Mouse (Mus musculus) layer of hippocampus, adult 11-12 months (tissue): Measurements from ENCODE around the gene Mlip.

ENCODE experiments used
- DNase-seq: peaks from one replicate; pipeline ENCODE4 v3.0.0; 2022; ENCODE audit warnings: low spot score

The Mlip gene

DNA sequence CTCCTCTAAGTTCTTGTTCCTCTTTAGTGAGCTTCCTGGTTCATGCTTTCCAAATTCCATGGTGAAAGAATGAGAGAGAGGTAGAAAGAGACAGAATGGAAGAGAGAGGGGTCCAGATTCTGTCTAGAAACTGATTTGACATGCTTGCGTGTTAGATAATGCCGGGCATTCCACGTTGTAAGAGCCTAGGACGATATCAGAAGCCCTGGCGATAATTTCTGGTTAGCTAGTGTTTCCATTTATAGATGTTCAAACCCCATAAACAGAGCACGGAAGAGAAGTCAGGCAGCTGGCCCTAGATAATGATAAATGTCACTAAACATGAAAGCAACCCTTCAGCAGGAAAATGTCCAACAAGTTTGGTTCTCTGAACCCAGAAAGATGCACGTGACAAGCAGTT lies 5.1 kb downstream of the Mlip start:
- no peak for DNase-seq

DNA sequence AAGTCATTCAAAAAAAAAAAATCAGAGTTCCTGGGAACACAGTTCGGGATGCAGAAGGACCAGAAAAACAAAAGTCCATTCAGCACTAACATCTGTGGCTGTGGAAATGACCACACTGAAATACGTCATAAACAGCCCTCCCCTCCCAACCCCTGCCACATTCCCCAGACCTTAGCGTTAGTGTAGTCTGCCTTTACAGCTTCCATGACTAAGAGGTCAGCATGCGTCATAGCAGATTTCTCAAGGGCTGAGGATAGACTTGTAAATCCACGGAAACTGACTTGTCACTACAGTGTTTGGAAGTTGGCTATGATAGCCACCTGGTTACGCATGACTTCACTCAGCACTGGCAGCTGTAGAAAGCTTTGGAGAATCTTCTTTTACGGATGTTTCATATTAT lies 8.5 kb downstream of the Mlip start:
- no peak for DNase-seq

GRCm38 (mm10) chr9:77340159-77340862 lies 12.5 kb downstream of the Mlip start:
- peak; percentile 51 for DNase-seq

DNA sequence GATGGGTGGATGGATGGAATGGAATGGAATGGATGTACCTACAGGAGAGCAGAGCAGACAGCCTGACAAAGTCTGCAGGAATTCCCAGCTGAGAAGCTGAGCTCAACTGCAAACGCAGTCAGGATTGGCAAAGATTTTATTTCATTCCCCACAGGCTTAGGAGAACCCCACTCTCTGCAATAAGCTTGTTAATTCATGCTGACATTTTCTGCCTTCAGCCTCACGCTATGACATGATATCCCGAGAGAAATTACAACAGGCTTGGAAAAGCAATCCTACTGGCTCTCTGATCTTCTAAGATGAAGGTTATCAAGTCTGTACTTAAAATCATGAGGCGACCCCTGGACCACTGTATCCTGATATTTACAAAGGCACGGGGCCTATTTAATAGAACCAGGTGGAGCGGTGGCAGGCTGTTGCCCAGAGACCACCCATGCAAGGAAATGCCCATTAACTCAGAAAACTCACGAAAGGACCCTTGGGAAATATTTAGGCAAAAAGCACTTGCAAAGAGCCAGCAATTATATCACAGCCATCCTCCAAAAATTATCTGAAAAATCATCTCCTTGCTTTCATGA lies 13.1 kb downstream of the Mlip start:
- no peak for DNase-seq

GRCm38 (mm10) chr9:77335370-77335769 lies 17.4 kb downstream of the Mlip start:
- no peak for DNase-seq

- no peak for DNase-seq
Measured at GRCm38 (mm10) chr9:77318346-77318745, 34.4 kb downstream of the Mlip start.

- DNase-seq, result no peak
Measured at GRCm38 (mm10) chr9:77310548-77310947, 42.2 kb downstream of the Mlip start.

- DNase-seq, result no peak
Measured at GRCm38 (mm10) chr9:77305417-77305816, 47.4 kb downstream of the Mlip start.

- peak; percentile 13 for DNase-seq
Measured at GRCm38 (mm10) chr9:77302340-77302739, 50.4 kb downstream of the Mlip start.

DNA sequence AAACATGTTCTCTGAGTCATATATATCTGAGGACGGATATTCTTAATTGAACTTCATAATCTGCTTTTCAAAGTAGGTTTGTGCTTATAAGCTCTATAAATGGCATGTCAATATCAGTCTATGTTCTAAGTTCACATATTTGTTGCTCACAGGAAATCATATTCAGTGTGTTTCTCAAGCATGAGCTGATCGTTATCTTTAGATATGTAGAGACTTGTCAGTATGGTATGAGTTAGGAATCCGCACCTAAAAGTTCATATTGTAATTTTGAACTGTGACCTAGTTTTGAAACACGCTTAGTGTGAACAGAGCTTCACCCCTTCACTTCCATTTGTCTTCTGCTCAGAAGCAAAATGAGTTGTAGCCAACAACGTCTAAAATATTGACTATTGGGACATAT lies 64.8 kb downstream of the Mlip start:
- DNase-seq, result no peak

DNA sequence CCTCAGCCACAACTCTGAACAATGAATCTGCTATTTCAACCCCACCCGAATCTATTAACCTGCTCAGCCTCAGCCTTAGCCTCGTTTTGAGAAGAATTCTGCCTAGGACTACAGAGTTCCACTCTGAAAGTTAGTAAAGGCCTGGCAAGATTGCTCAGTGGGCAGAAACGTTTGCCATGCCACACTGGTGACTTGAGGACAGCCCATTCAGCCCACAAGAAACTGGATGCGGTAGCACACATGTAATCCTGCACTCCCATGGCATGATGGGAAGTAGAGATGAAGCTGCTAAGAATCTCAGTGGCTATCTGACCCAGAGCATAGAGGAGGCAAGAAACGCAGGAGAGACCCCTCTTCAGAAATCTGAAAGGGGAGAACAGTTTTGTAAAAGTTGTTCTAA lies 73.4 kb downstream of the Mlip start:
- DNase-seq, result no peak

- no peak for DNase-seq
Measured at GRCm38 (mm10) chr9:77278055-77278454, 74.7 kb downstream of the Mlip start.

DNA sequence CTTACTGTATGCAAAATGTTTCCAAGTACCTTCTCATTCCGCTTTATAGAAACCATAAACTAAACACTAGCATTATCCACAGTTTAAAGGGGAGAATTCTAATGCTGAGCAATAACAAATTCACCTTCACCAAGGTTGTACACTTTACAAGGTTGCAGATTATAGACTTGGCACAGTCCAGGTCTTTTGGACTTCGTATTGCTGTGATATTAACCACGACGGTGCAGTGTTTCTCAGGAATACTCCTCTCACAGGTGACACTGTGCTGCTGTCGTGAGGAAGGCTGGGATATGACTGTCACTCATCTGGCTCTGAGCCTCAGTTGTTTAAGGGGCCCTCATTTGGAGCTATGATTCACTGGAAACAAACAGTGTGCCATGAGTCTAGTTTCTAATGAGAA lies 75.5 kb downstream of the Mlip start:
- no peak for DNase-seq

- DNase-seq, result no peak
Measured at GRCm38 (mm10) chr9:77276451-77277154, 76.2 kb downstream of the Mlip start.

- DNase-seq, result no peak
Measured at GRCm38 (mm10) chr9:77272727-77273126, 80.0 kb downstream of the Mlip start.

DNA sequence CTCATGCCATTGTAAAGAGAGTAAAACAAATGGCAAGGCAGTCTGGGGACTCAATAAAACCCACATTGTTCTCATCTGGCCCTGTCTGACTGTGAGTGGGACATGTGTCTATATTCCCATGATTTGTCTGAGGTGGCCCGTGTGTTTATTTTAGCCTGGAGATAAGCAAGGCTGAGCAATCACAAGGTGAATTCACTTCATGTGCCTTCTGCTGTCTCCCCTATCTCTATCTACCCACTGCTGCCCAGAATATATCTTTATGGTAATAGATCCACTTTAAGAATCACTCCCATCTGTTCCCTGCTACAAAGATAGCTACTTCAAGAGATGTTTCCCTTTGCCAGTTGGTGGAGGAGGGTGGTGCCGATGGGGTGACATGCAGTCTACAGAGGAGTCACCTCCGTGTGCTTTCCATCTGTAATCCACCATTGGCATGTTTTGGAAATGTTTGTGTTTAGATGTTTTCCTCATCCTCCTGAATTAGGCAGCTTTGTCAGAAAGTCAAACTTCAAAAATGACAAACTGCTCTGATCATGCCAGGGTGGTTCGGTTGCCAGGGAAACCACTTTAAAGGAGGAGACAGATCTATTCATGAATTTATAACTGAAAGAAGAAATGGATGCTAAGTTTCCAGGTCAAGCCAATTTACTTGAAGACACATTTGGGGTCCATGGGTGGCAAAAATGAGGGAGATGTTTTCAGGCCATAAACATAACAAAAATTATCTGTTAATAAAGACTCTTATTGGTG lies 87.3 kb downstream of the Mlip start:
- peak; percentile 17 for DNase-seq

DNA sequence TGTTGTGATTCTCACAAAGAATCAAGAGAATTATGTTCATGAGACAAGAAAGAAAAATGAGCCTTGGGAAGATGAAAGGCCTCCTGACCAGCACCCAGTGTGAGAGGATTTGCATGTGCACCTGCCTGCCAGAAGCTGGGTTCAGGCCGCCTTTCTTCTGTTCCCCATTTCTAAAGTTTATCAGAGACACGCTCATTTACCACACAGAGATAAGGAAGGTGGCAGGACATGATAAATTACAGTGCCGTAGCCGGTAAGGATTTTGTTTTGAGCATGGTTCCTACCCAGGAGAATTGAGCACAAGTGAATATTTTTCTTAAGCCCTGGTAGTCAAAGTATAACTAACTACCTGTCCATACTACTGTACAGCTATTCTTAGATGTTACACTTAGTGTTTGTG lies 93.7 kb downstream of the Mlip start:
- DNase-seq, result no peak

GRCm38 (mm10) chr9:77258265-77258664 lies 94.5 kb downstream of the Mlip start:
- no peak for DNase-seq

- DNase-seq, result no peak
Measured at GRCm38 (mm10) chr9:77254514-77254913, 98.3 kb downstream of the Mlip start.

DNA sequence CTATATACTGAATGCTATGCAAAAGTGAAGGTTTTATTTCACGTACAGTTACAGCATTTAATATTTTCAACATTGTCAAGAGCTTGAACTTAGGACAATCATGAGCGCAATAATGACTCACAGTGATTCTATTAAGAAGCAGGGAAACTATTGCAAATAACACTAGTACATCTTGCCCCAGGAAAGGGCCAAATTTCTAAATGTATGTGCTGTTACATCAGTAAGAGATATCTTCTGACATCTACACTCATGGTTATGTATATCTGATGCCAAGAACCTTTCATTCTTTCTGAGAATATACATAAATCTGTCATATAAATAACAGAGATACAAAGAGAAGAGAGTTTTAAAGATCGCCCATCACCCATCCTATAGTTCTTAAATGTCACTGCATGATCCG lies 100.0 kb downstream of the Mlip start:
- no peak for DNase-seq

- DNase-seq, result peak; percentile 56
Measured at GRCm38 (mm10) chr9:77252134-77252533, 100.6 kb downstream of the Mlip start.

GRCm38 (mm10) chr9:77251511-77252112 lies 101.2 kb downstream of the Mlip start:
- peak; percentile 47 for DNase-seq
